Mouse (Mus musculus) embryonic facial prominence, embryonic 13.5 days (tissue): ENCODE results near the gene Me1. TPM values are rescaled to one million over a fixed set of nuclear protein-coding genes. Genes with fewer than 3 reads are reported as not detected.

Experiments used
- ATAC-seq: fragments of 200-750 bp; cut with Nextera tagmentation; 2 replicates; pipeline ENCODE4 v1.8.0; 2017; ENCODE audit warnings: low read depth; ENCODE audit not compliant: insufficient number of reproducible peaks, insufficient read depth, low FRiP score, low TSS enrichment
- H3K27ac ChIP-seq: fragments of 300-500 bp; sonication (generic); 2 replicates; pipeline ENCODE4 v1.5.1; 2015; ENCODE audit warnings: moderate library complexity, mild to moderate bottlenecking, inconsistent platforms
- H3K27me3 ChIP-seq: fragments of 300-500 bp; sonication (generic); 2 replicates; pipeline ENCODE4 v1.6.1; 2015; ENCODE audit warnings: mild to moderate bottlenecking, inconsistent platforms
- H3K36me3 ChIP-seq: fragments of 300-500 bp; sonication (generic); 2 replicates; pipeline ENCODE4 v1.6.1; 2015; ENCODE audit warnings: mild to moderate bottlenecking, inconsistent platforms
- H3K4me1 ChIP-seq: fragments of 300-500 bp; sonication (generic); 2 replicates; pipeline ENCODE4 v1.6.1; 2015; ENCODE audit warnings: inconsistent platforms
- H3K4me2 ChIP-seq: fragments of 300-500 bp; sonication (generic); 2 replicates; pipeline ENCODE4 v1.6.1; 2015; ENCODE audit warnings: moderate library complexity, mild to moderate bottlenecking, inconsistent platforms
- H3K4me3 ChIP-seq: fragments of 300-500 bp; sonication (generic); 2 replicates; pipeline ENCODE4 v1.5.1; 2015; ENCODE audit warnings: mild to moderate bottlenecking, inconsistent platforms
- H3K9ac ChIP-seq: fragments of 300-500 bp; sonication (generic); 2 replicates; pipeline ENCODE4 v1.6.1; 2015; ENCODE audit warnings: mild to moderate bottlenecking, inconsistent platforms
- H3K9me3 ChIP-seq: fragments of 300-500 bp; sonication (generic); 2 replicates; pipeline ENCODE4 v1.6.1; 2016; ENCODE audit warnings: inconsistent platforms
- WGBS: fragments of 180-500 bp; shearing (Covaris S2); methylation state at CpG from one replicate; pipeline ENCODE4 v1.1.7; 2015; ENCODE audit warnings: mixed read lengths; 5-methylcytosine and 5-hydroxymethylcytosine counted together
- polyA plus RNA-seq: library from polyadenylated mRNA; unstranded; fragments of >200 nt; fragmentation: Nextera tagmentation; extraction: Ambion mirVana; gene quantifications from 2 replicates; pipeline ENCODE4 v1.2.1, GENCODE M21; 2015

Me1 gene
- polyA plus RNA-seq = 19.2 and 20.3 TPM in 2 replicates

GRCm38 (mm10) chr9:86695818-86696261 is at the start of gene Me1:
Gene Me1 (minus strand): TSS chr9:86695953.
- 2% methylated on average over 34 of the region's 46 CpGs for WGBS
- H3K27ac ChIP-seq = no peak within 1 kb of the TSS; the same call in 1 of the 2 replicates

GRCm38 (mm10) chr9:86744041-86744440 is 48.3 kb upstream of the Me1 start:
- H3K27ac ChIP-seq = no peak overlapping the region
- H3K4me1 ChIP-seq = peaks cover 21% of the 10 kb centered on the region
- 20% methylated on average over 5 of the region's 5 CpGs for WGBS
- peak overlapping the region; percentile 48 for H3K4me3 ChIP-seq
- 0 out of 2 replicates have a peak, but pooled peaks cover 4% of the 10 kb centered on the region for H3K27me3 ChIP-seq
- H3K9ac ChIP-seq = peak overlapping the region; percentile 65
- ATAC-seq = no peak
- no peaks in the 10 kb centered on the region for H3K36me3 ChIP-seq
- H3K4me2 ChIP-seq = peak overlapping the region; percentile 74
- no peaks in the 10 kb centered on the region for H3K9me3 ChIP-seq

More at GRCm38 (mm10) chr9:86695818-86696261, at the start of gene Me1:
- no peaks in the 10 kb centered on the region for H3K9me3 ChIP-seq
- no peaks in the 10 kb centered on the region for H3K27me3 ChIP-seq
- peak within 1 kb of the TSS; percentile 85 for H3K9ac ChIP-seq
- peaks cover 3% of the 10 kb centered on the region; the same call in 1 of the 2 replicates for H3K4me1 ChIP-seq
- H3K4me3 ChIP-seq = peak within 1 kb of the TSS; percentile 77
- peak; percentile 48; the same call in 1 of the 2 replicates for ATAC-seq
- no peaks in the 10 kb centered on the region for H3K36me3 ChIP-seq
- H3K4me2 ChIP-seq = peak within 1 kb of the TSS; percentile 83

- 3% methylated on average over 19 of the region's 19 CpGs for WGBS
- Histone ChIP-seq H3K4me2 (peak within 1 kb of the TSS; percentile 74), H3K4me1 (peaks cover 21% of the 10 kb centered on the region), H3K36me3 (no peaks in the 10 kb centered on the region), H3K4me3 (peak within 1 kb of the TSS; percentile 48), H3K9me3 (no peaks in the 10 kb centered on the region), H3K27me3 (0 out of 2 replicates have a peak, but pooled peaks cover 4% of the 10 kb centered on the region), H3K9ac (peak within 1 kb of the TSS; percentile 65), H3K27ac (peak within 1 kb of the TSS; percentile 51; the same call in 1 of the 2 replicates)
- ATAC-seq = peak; percentile 78
Observed at GRCm38 (mm10) chr9:86742959-86743911, 47.5 kb upstream of the Me1 start, which contains the start of gene Prss35. Gene Prss35 (plus strand): TSS chr9:86743649.

GRCm38 (mm10) chr9:86739971-86740370 is 44.2 kb upstream of the Me1 start:
- 38% methylated on average over 3 of the region's 3 CpGs for WGBS
- H3K4me3 ChIP-seq = no peak overlapping the region
- 0 out of 2 replicates have a peak, but pooled peaks cover 4% of the 10 kb centered on the region for H3K27me3 ChIP-seq
- H3K4me1 ChIP-seq = peaks cover 17% of the 10 kb centered on the region
- H3K36me3 ChIP-seq = no peaks in the 10 kb centered on the region
- H3K4me2 ChIP-seq = no peak overlapping the region
- no peaks in the 10 kb centered on the region for H3K9me3 ChIP-seq
- no peak for ATAC-seq
- no peak overlapping the region for H3K27ac ChIP-seq
- no peak overlapping the region for H3K9ac ChIP-seq

- WGBS = 94% methylated on average over 8 of the region's 8 CpGs
- no peak for ATAC-seq
- no peaks in the 10 kb centered on the region for H3K36me3 ChIP-seq
Observed at GRCm38 (mm10) chr9:86738801-86739200, 43.0 kb upstream of the Me1 start.

GRCm38 (mm10) chr9:86738067-86738466 is 42.3 kb upstream of the Me1 start:
- Histone ChIP-seq H3K4me3 (no peak overlapping the region), H3K9ac (no peak overlapping the region), H3K27me3 (no peaks in the 10 kb centered on the region), H3K9me3 (no peaks in the 10 kb centered on the region), H3K27ac (no peak overlapping the region), H3K36me3 (no peaks in the 10 kb centered on the region), H3K4me1 (peaks cover 6% of the 10 kb centered on the region), H3K4me2 (no peak overlapping the region)
- 77% methylated on average over 1 of the region's 1 CpGs for WGBS
- ATAC-seq = no peak

More at GRCm38 (mm10) chr9:86738801-86739200, 43.0 kb upstream of the Me1 start:
- Histone ChIP-seq H3K27me3 (0 out of 2 replicates have a peak, but pooled peaks cover 2% of the 10 kb centered on the region), H3K4me2 (no peak overlapping the region), H3K27ac (no peak overlapping the region), H3K4me3 (no peak overlapping the region), H3K4me1 (peaks cover 13% of the 10 kb centered on the region), H3K9me3 (no peaks in the 10 kb centered on the region), H3K9ac (no peak overlapping the region)

- Histone ChIP-seq H3K9ac (no peak overlapping the region), H3K36me3 (no peaks in the 10 kb centered on the region), H3K9me3 (no peaks in the 10 kb centered on the region), H3K27me3 (no peaks in the 10 kb centered on the region), H3K27ac (no peak overlapping the region), H3K4me2 (no peak overlapping the region), H3K4me3 (no peak overlapping the region), H3K4me1 (0 out of 2 replicates have a peak, but pooled peaks cover 3% of the 10 kb centered on the region)
- ATAC-seq = no peak
- 76% methylated on average over 4 of the region's 4 CpGs for WGBS
Observed at GRCm38 (mm10) chr9:86736991-86737390, 41.2 kb upstream of the Me1 start.

GRCm38 (mm10) chr9:86734795-86735194 is 39.0 kb upstream of the Me1 start:
- 81% methylated on average over 9 of the region's 9 CpGs for WGBS
- no peak overlapping the region for H3K4me2 ChIP-seq
- 0 out of 2 replicates have a peak, but pooled peaks cover 3% of the 10 kb centered on the region for H3K4me1 ChIP-seq
- H3K27ac ChIP-seq = no peak overlapping the region
- no peak overlapping the region for H3K9ac ChIP-seq
- H3K36me3 ChIP-seq = no peaks in the 10 kb centered on the region
- H3K27me3 ChIP-seq = no peaks in the 10 kb centered on the region
- ATAC-seq = no peak
- no peak overlapping the region for H3K4me3 ChIP-seq
- no peaks in the 10 kb centered on the region for H3K9me3 ChIP-seq

- H3K4me2 ChIP-seq = no peak overlapping the region
- no peak overlapping the region for H3K27ac ChIP-seq
- no peaks in the 10 kb centered on the region for H3K36me3 ChIP-seq
- H3K4me1 ChIP-seq = 0 out of 2 replicates have a peak, but pooled peaks cover 3% of the 10 kb centered on the region
- no peak overlapping the region for H3K9ac ChIP-seq
- H3K9me3 ChIP-seq = no peaks in the 10 kb centered on the region
- no peaks in the 10 kb centered on the region for H3K27me3 ChIP-seq
- H3K4me3 ChIP-seq = no peak overlapping the region
- ATAC-seq = no peak
Observed at GRCm38 (mm10) chr9:86734357-86734756, 38.6 kb upstream of the Me1 start.

GRCm38 (mm10) chr9:86729811-86730210 is 34.1 kb upstream of the Me1 start:
- no peak overlapping the region for H3K4me3 ChIP-seq
- H3K4me1 ChIP-seq = peaks cover 9% of the 10 kb centered on the region; the same call in 1 of the 2 replicates
- WGBS = 80% methylated on average over 3 of the region's 3 CpGs
- no peak for ATAC-seq
- no peak overlapping the region for H3K9ac ChIP-seq
- H3K36me3 ChIP-seq = no peaks in the 10 kb centered on the region
- H3K4me2 ChIP-seq = no peak overlapping the region
- H3K27ac ChIP-seq = no peak overlapping the region
- H3K27me3 ChIP-seq = no peaks in the 10 kb centered on the region
- H3K9me3 ChIP-seq = no peaks in the 10 kb centered on the region

GRCm38 (mm10) chr9:86729084-86729483 is 33.3 kb upstream of the Me1 start:
- Histone ChIP-seq H3K4me3 (no peak overlapping the region), H3K36me3 (no peaks in the 10 kb centered on the region), H3K27ac (no peak overlapping the region), H3K9ac (no peak overlapping the region), H3K9me3 (no peaks in the 10 kb centered on the region), H3K27me3 (no peaks in the 10 kb centered on the region), H3K4me2 (no peak overlapping the region), H3K4me1 (peaks cover 9% of the 10 kb centered on the region; the same call in 1 of the 2 replicates)
- no peak for ATAC-seq
- 54% methylated on average over 1 of the region's 1 CpGs for WGBS
